ENCODE assay signal across 9 mouse cellular contexts in genomic region chr8:70120667-70121066, GRCm38 (mm10). TPM values are rescaled to one million over a fixed set of nuclear protein-coding genes. Genes with fewer than 3 reads are reported as not detected.
A peak's percentile ranks its signal among the peaks of the same experiment; 100 is the strongest.
DNase-seq lines count a peak whose midpoint lies in the region; ATAC-seq and TF ChIP-seq lines count a peak whose summit lies in the region.
"Had no signal": no experiment of that assay in that cellular context is flagged by ENCODE, and none has a peak within 500 bp of the region (broad histone marks: within the 10 kb centered on the region; RNA-seq: fewer than 3 reads in every experiment).

Ncan (minus strand) TSS chr8:70120873.

- TF ChIP-seq CTCF in lung, embryonic 14.5 days (IDR thresholded peaks at IDR 0.05; ENCODE audit: low read depth): no peak

- H3K4me2 ChIP-seq in lung, embryonic 14.5 days: peak within 1 kb of the TSS; percentile 44; the same call in 1 of the 2 replicates
- peak within 1 kb of the TSS; percentile 30 for H3K4me2 ChIP-seq in kidney, embryonic 14.5 days (replicated peaks; ENCODE audit: low read depth, low read length)
- H3K4me2 ChIP-seq in limb, embryonic 12.5 days: peak within 1 kb of the TSS; percentile 62
- peak within 1 kb of the TSS; percentile 74 for H3K4me2 ChIP-seq in neural tube, embryonic 15.5 days
- H3K4me2 ChIP-seq: liver, embryonic 15.5 days had no signal

- no peaks in the 10 kb centered on the region for H3K9me3 ChIP-seq in lung, embryonic 14.5 days (ENCODE audit: low read depth, low read length)
- H3K9me3 ChIP-seq in kidney, embryonic 14.5 days (ENCODE audit: control insufficient read depth, low read length): no peaks in the 10 kb centered on the region
- H3K9me3 ChIP-seq in limb, embryonic 12.5 days: no peaks in the 10 kb centered on the region
- no peaks in the 10 kb centered on the region for H3K9me3 ChIP-seq in neural tube, embryonic 15.5 days (replicated peaks)
- H3K9me3 ChIP-seq: liver, embryonic 15.5 days had no signal

- 2% methylated on average over 19 of the region's 19 CpGs for WGBS in lung, embryonic 14.5 days
- WGBS in kidney, embryonic 14.5 days: 2% methylated on average over 19 of the region's 19 CpGs
- WGBS in limb, embryonic 12.5 days: 1% methylated on average over 19 of the region's 19 CpGs
- WGBS in neural tube, embryonic 15.5 days: under 1% methylated on average over 19 of the region's 19 CpGs

- no peak within 1 kb of the TSS for H3K4me3 ChIP-seq in lung, embryonic 14.5 days (ENCODE audit: low read depth, low read length)
- H3K4me3 ChIP-seq in kidney, embryonic 14.5 days (ENCODE audit: low read length): peak within 1 kb of the TSS; percentile 13
- peak within 1 kb of the TSS; percentile 29 for H3K4me3 ChIP-seq in limb, embryonic 12.5 days (replicated peaks)
- H3K4me3 ChIP-seq in neural tube, embryonic 15.5 days (replicated peaks): peak within 1 kb of the TSS; percentile 65
- H3K4me3 ChIP-seq: liver, embryonic 15.5 days had no signal

- ATAC-seq in lung, embryonic 14.5 days (ENCODE audit: insufficient read depth): peak; percentile 31; the same call in 1 of the 2 replicates
- peak; percentile 88 for ATAC-seq in kidney, embryonic 14.5 days (ENCODE audit: low FRiP score, low TSS enrichment)
- ATAC-seq in limb, embryonic 12.5 days (ENCODE audit: insufficient number of reproducible peaks, insufficient read depth, low FRiP score, low TSS enrichment, low read depth): peak; percentile 45; the same call in 1 of the 2 replicates
- ATAC-seq in neural tube, embryonic 15.5 days (ENCODE audit: low FRiP score): peak; percentile 80

- peaks cover 39% of the 10 kb centered on the region for H3K27me3 ChIP-seq in lung, embryonic 14.5 days (ENCODE audit: insufficient read depth, low read length)
- H3K27me3 ChIP-seq in kidney, embryonic 14.5 days (ENCODE audit: control insufficient read depth, insufficient read depth, low read length): peaks cover 41% of the 10 kb centered on the region
- H3K27me3 ChIP-seq in limb, embryonic 12.5 days: peaks cover 81% of the 10 kb centered on the region
- H3K27me3 ChIP-seq in neural tube, embryonic 15.5 days (replicated peaks): peaks cover 5% of the 10 kb centered on the region; the same call in 1 of the 2 replicates

- H3K4me1 ChIP-seq in lung, embryonic 14.5 days (ENCODE audit: insufficient read depth): no peaks in the 10 kb centered on the region
- H3K4me1 ChIP-seq in kidney, embryonic 14.5 days (ENCODE audit: control insufficient read depth, insufficient read depth, low read length): no peaks in the 10 kb centered on the region
- peaks cover 8% of the 10 kb centered on the region for H3K4me1 ChIP-seq in limb, embryonic 12.5 days (replicated peaks)
- peaks cover 28% of the 10 kb centered on the region for H3K4me1 ChIP-seq in neural tube, embryonic 15.5 days
- H3K4me1 ChIP-seq: liver, embryonic 15.5 days had no signal

- H3K27ac ChIP-seq in lung, embryonic 14.5 days (ENCODE audit: low read depth): no peak within 1 kb of the TSS
- H3K27ac ChIP-seq in kidney, embryonic 14.5 days (ENCODE audit: low read depth, low read length): no peak within 1 kb of the TSS
- no peak within 1 kb of the TSS for H3K27ac ChIP-seq in limb, embryonic 12.5 days
- peak within 1 kb of the TSS; percentile 86 for H3K27ac ChIP-seq in neural tube, embryonic 15.5 days (replicated peaks)
- H3K27ac ChIP-seq: liver, embryonic 15.5 days had no signal

- DNase-seq in lung, embryonic 14.5 days: peak; percentile 82
- DNase-seq in lung, postnatal 25 days (ENCODE audit: low spot score): no peak
- peak; percentile 92 to 94 for DNase-seq in cerebellum, postnatal 25 days
- DNase-seq in frontal cortex, postnatal 14 days (ENCODE audit: low spot score in 2 of 2): peak; percentile 85 to 92
- no peak for DNase-seq in spleen, postnatal 14 days (ENCODE audit: low spot score in 2 of 2)

- H3K36me3 ChIP-seq in lung, embryonic 14.5 days (ENCODE audit: insufficient read depth): no peaks in the 10 kb centered on the region
- no peaks in the 10 kb centered on the region for H3K36me3 ChIP-seq in kidney, embryonic 14.5 days (ENCODE audit: control insufficient read depth, insufficient read depth, low read length)
- H3K36me3 ChIP-seq in limb, embryonic 12.5 days: no peaks in the 10 kb centered on the region
- H3K36me3 ChIP-seq in neural tube, embryonic 15.5 days: peaks cover under 1% of the 10 kb centered on the region; the same call in 1 of the 2 replicates
- H3K36me3 ChIP-seq: liver, embryonic 15.5 days had no signal

- no peak within 1 kb of the TSS for H3K9ac ChIP-seq in lung, embryonic 14.5 days
- H3K9ac ChIP-seq in kidney, embryonic 14.5 days (ENCODE audit: low read depth, low read length): 0 out of 2 replicates have a peak within 1 kb of the TSS, but pooled peaks have one; percentile 4
- 0 out of 2 replicates have a peak within 1 kb of the TSS, but pooled peaks have one; percentile 24 for H3K9ac ChIP-seq in limb, embryonic 12.5 days (replicated peaks)
- H3K9ac ChIP-seq in neural tube, embryonic 15.5 days (replicated peaks): peak within 1 kb of the TSS; percentile 82
- H3K9ac ChIP-seq: liver, embryonic 15.5 days had no signal

RNA-seq across cellular contexts. Expression of gene Ncan, which starts in this region (rescaled TPM):
- polyA plus RNA-seq in lung, embryonic 14.5 days (2014; fragmentation: Nextera tagmentation; extraction: Ambion mirVana): 0.05 and 0.07 TPM in 2 replicates
- 0.07 and 0.19 TPM in 2 replicates for polyA plus RNA-seq in kidney, embryonic 14.5 days (2014; fragmentation: Nextera tagmentation; extraction: Ambion mirVana)
- polyA plus RNA-seq in limb, embryonic 12.5 days (2016; fragmentation: Nextera tagmentation; extraction: Ambion mirVana): 0.56 and 1.1 TPM in 2 replicates
- 160 and 169 TPM in 2 replicates for polyA plus RNA-seq in neural tube, embryonic 15.5 days (2015; fragmentation: Nextera tagmentation; extraction: Ambion mirVana)

Comparison
In these comparisons a context has a peak if more than half of its experiments do, and no peak if none do; other contexts are left out.
1. RNA of gene Ncan (polyA plus RNA-seq): 160 to 169 TPM in neural tube, embryonic 15.5 days; 0.56 to 1.1 TPM in limb, embryonic 12.5 days, 0.07 to 0.19 TPM in kidney, embryonic 14.5 days and 0.05 to 0.07 TPM in lung, embryonic 14.5 days; every median in the first group is over 10 times any median in the second.
2. Peak in DNase-seq, ATAC-seq and H3K4me2 ChIP-seq in lung, embryonic 14.5 days; RNA of the gene not detected or under 1 TPM.
3. Peak in ATAC-seq, H3K4me3 ChIP-seq, H3K9ac ChIP-seq and H3K4me2 ChIP-seq in kidney, embryonic 14.5 days; RNA of the gene not detected or under 1 TPM.
4. ATAC-seq: peak in every context shown above with its lines; median percentile 88 in kidney, embryonic 14.5 days; 80 in neural tube, embryonic 15.5 days; 45 in limb, embryonic 12.5 days; 31 in lung, embryonic 14.5 days.
5. DNase-seq: peak in cerebellum, postnatal 25 days (2 of 2) and frontal cortex, postnatal 14 days (2 of 2); none in lung, postnatal 25 days (single experiment) and spleen, postnatal 14 days (0 of 2).
6. Peak in every context shown above with its lines, with median percentiles within 50 percentile points of each other: H3K4me2 ChIP-seq.